Mouse (Mus musculus): ENCODE results near the gene Zkscan14. TPM values are rescaled to one million over a fixed set of nuclear protein-coding genes. Genes with fewer than 3 reads are reported as not detected.

Zkscan14 gene
- polyA plus RNA-seq, 1 experiment = 3.9 TPM

DNA sequence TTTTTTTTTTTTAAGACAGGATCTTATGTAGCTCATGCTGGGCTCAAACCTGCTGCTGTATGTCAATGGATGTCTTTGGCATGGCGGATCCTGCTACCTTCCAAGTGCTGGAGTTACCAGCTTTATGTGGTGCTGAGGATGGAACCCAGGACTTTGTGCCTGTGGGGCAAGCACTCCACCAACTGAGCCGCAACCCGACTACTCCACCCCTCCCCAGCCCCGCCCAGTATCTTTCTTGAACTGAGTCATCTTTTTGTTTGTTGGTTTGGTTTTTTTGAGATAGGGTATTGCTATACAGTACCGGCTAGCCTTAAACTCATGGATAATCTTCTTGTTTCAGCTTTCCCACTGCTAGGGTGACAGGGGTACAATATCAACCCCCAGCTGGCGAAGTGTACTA lies 12.3 kb downstream of the Zkscan14 start:
- H3K4me3 ChIP-seq (ENCODE audit: insufficient read depth, low read depth, low read length) = no peak overlapping the region
- no peak for DNase-seq

DNA sequence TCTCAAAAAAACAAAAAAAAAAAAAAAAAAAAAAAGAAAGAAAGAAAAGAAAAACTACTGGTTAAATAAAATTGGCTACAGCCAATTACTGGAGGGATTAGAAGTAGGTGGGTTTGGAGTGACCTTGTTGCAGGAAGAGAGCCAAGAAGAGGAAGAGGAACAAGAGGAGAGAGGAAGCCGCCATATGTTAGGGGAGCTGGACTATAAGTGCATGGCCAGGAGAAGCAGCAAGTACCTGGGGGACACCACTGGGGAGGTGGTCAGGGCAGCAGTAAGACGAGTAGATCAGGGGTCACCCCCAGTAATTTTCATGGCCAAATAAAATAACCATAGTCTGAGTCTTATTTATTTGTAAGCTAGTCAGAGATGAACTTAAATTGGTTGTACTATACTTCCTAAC lies 16.4 kb downstream of the Zkscan14 start:
- no peaks in the 10 kb centered on the region; the same call in 1 of the 2 replicates for H3K36me3 ChIP-seq (ENCODE audit: control insufficient read depth, insufficient read depth, low read length)
- no peak overlapping the region for H3K27ac ChIP-seq (ENCODE audit: insufficient read depth, low read depth, low read length)
- H3K4me3 ChIP-seq (ENCODE audit: insufficient read depth, low read depth, low read length) = no peak overlapping the region
- peaks cover 6% of the 10 kb centered on the region; the same call in 1 of the 2 replicates for H3K4me1 ChIP-seq (ENCODE audit: control insufficient read depth, insufficient read depth, low read length)
- DNase-seq = no peak
- TF ChIP-seq CTCF (conservative IDR thresholded peaks at IDR 0.05; ENCODE audit: insufficient read depth, insufficient read length, low read depth, low read length) (no peak), POLR2A (IDR thresholded peaks at IDR 0.05; ENCODE audit: low read depth, low read length) (no peak)
- H3K27me3 ChIP-seq (replicated peaks; ENCODE audit: control insufficient read depth, insufficient read depth, low read length) = no peaks in the 10 kb centered on the region
- 89% methylated on average over 2 of the region's 2 CpGs for WGBS

More for the DNA sequence above, 12.3 kb downstream of the Zkscan14 start:
- Histone ChIP-seq H3K36me3 (ENCODE audit: control insufficient read depth, insufficient read depth, low read length) (no peaks in the 10 kb centered on the region; the same call in 1 of the 2 replicates), H3K27me3 (replicated peaks; ENCODE audit: control insufficient read depth, insufficient read depth, low read length) (no peaks in the 10 kb centered on the region), H3K27ac (ENCODE audit: insufficient read depth, low read depth, low read length) (no peak overlapping the region), H3K4me1 (ENCODE audit: control insufficient read depth, insufficient read depth, low read length) (peaks cover 13% of the 10 kb centered on the region; the same call in 1 of the 2 replicates)
- TF ChIP-seq POLR2A (IDR thresholded peaks at IDR 0.05; ENCODE audit: low read depth, low read length) (no peak), CTCF (conservative IDR thresholded peaks at IDR 0.05; ENCODE audit: insufficient read depth, insufficient read length, low read depth, low read length) (no peak)
- WGBS = 92% methylated on average over 6 of the region's 6 CpGs

DNA sequence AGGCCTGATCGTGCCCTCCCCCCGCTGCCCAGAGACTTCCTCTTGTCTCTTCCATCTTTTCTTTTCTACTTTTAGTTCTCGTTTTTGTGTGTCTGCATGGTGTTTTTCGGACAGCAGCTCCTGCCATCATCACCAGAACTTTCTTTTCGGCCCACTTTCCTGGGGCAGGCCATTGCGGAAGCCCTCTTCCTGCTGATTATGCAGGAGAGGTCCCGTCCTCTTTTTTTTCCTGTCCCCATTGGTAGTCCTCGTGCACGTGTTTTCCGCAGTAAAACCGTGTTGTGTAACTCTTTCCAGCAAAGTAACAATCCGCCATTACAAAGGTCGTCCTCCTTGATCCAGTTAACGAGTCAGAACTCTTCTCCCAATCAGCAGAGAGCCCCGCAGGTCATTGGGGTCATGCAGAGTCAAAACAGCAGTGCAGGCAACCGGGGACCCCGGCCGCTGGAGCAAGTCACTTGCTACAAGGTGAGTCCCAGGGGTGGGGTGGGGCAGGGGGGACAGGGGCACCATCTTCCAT lies 23.1 kb downstream of the Zkscan14 start:
- Histone ChIP-seq H3K27ac (ENCODE audit: insufficient read depth, low read depth, low read length) (no peak overlapping the region), H3K27me3 (replicated peaks; ENCODE audit: control insufficient read depth, insufficient read depth, low read length) (no peaks in the 10 kb centered on the region), H3K4me3 (ENCODE audit: insufficient read depth, low read depth, low read length) (no peak overlapping the region), H3K4me1 (ENCODE audit: control insufficient read depth, insufficient read depth, low read length) (no peaks in the 10 kb centered on the region), H3K36me3 (ENCODE audit: control insufficient read depth, insufficient read depth, low read length) (peaks cover 1% of the 10 kb centered on the region; the same call in 1 of the 2 replicates)
- TF ChIP-seq CTCF (conservative IDR thresholded peaks at IDR 0.05; ENCODE audit: insufficient read depth, insufficient read length, low read depth, low read length) = no peak
- no peak for TF ChIP-seq POLR2A (IDR thresholded peaks at IDR 0.05; ENCODE audit: low read depth, low read length)
- no peak for DNase-seq
- 74% methylated on average over 18 of the region's 18 CpGs for WGBS

DNA sequence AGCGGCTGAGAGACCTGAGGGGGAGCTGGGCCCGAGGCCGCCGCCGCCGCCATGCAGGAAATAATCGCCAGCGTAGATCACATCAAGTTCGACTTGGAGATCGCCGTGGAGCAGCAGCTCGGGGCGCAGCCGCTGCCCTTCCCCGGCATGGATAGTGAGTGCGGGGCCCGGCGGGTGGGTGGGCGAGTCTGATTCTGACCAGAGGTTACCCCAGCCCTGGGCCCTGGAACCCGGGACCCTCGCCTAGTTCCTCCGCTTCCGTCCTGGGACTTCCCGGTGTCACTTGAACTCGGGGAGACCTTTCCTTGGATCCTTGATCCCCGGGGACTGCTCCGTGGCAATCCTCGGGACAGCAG lies 34.4 kb downstream of the Zkscan14 start:
- Histone ChIP-seq H3K4me3 (ENCODE audit: insufficient read depth, low read depth, low read length) (peak overlapping the region; percentile 82), H3K27me3 (replicated peaks; ENCODE audit: control insufficient read depth, insufficient read depth, low read length) (no peaks in the 10 kb centered on the region), H3K36me3 (ENCODE audit: control insufficient read depth, insufficient read depth, low read length) (no peaks in the 10 kb centered on the region), H3K4me1 (ENCODE audit: control insufficient read depth, insufficient read depth, low read length) (peaks cover 9% of the 10 kb centered on the region), H3K27ac (ENCODE audit: insufficient read depth, low read depth, low read length) (no peak overlapping the region)
- no peak for DNase-seq
- TF ChIP-seq POLR2A (IDR thresholded peaks at IDR 0.05; ENCODE audit: low read depth, low read length) (no peak), CTCF (conservative IDR thresholded peaks at IDR 0.05; ENCODE audit: insufficient read depth, insufficient read length, low read depth, low read length) (no peak)
- WGBS = under 1% methylated on average over 28 of the region's 28 CpGs

DNA sequence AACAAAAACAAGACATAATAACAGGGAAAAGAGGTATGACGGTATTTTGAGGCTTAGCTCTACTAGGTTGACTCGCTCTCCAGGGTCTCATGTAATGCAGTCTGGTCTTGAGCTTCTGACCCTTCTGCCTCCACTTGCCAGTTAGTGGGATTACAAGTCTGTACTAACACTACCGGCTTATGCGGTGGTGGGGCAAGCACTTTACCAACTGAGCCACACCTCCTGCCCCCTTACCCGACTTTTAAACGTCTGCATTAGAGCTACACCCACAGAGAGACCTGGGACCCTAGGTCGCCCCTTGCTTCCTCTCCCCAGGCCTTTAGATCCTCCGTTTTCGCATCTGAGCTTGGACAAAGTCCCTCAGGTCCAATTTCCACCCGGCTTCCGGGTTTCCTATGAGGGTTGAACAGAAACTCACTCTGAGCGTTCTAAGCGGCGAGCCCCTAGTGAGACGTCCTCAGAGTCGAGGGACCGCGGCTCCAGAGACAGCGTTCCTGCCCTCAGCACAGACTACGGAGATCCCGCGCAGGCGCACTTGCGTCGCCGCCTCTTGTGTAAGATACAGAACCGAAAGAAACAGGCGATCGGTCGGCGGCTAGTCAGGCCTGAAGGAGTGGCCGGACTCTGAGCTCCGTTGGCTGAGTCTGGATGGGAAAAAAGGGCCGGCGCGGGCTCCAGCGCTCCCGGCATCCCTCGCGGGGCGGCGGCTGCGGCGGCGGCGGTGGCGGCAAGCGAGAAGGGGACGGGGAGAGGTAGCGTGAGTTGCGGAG lies 34.9 kb downstream of the Zkscan14 start, which contains the start of the genes Ptcd1 and Cpsf4:
Ptcd1 (minus strand) TSS at position 573 of the 770 bp plus-strand sequence.
Cpsf4 (plus strand) TSS at position 678 of the 770 bp plus-strand sequence.
- Histone ChIP-seq H3K4me1 (ENCODE audit: control insufficient read depth, insufficient read depth, low read length) (peaks cover 9% of the 10 kb centered on the region), H3K36me3 (ENCODE audit: control insufficient read depth, insufficient read depth, low read length) (no peaks in the 10 kb centered on the region), H3K4me3 (ENCODE audit: insufficient read depth, low read depth, low read length) (peak within 1 kb of the TSS; percentile 89), H3K27me3 (replicated peaks; ENCODE audit: control insufficient read depth, insufficient read depth, low read length) (no peaks in the 10 kb centered on the region), H3K27ac (ENCODE audit: insufficient read depth, low read depth, low read length) (peak within 1 kb of the TSS; percentile 81)
- TF ChIP-seq CTCF (conservative IDR thresholded peaks at IDR 0.05; ENCODE audit: insufficient read depth, insufficient read length, low read depth, low read length) = no peak
- TF ChIP-seq POLR2A (IDR thresholded peaks at IDR 0.05; ENCODE audit: low read depth, low read length) = peak; percentile 55
- WGBS = under 1% methylated on average over 50 of the region's 51 CpGs
- peak; percentile 100 for DNase-seq

DNA sequence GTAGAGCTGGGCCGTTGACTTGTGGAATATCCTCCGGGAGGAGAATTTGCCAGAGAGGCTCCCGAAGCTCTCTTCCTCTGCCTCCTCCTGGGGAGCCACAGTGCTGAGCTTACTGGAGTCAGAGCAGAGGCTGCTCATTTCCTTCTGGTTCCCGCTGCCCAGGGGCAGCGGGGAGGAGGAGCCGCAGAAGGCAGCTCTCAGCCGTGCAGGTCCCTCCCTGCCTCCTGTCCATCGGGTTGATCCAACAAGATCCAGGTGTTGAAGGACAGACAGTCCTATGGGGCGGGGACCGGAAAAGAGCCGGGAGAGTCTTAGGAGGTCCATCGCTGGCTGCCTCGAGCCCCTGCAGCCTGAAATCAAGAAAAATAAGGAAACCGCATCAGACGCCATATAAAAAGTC lies 36.5 kb downstream of the Zkscan14 start:
- no peaks in the 10 kb centered on the region for H3K36me3 ChIP-seq (ENCODE audit: control insufficient read depth, insufficient read depth, low read length)
- no peak for TF ChIP-seq CTCF (conservative IDR thresholded peaks at IDR 0.05; ENCODE audit: insufficient read depth, insufficient read length, low read depth, low read length)
- no peak for TF ChIP-seq POLR2A (IDR thresholded peaks at IDR 0.05; ENCODE audit: low read depth, low read length)
- DNase-seq = no peak
- WGBS = 70% methylated on average over 15 of the region's 15 CpGs
- no peaks in the 10 kb centered on the region for H3K27me3 ChIP-seq (replicated peaks; ENCODE audit: control insufficient read depth, insufficient read depth, low read length)
- no peak overlapping the region for H3K27ac ChIP-seq (ENCODE audit: insufficient read depth, low read depth, low read length)
- no peak overlapping the region for H3K4me3 ChIP-seq (ENCODE audit: insufficient read depth, low read depth, low read length)
- H3K4me1 ChIP-seq (ENCODE audit: control insufficient read depth, insufficient read depth, low read length) = peaks cover 9% of the 10 kb centered on the region

DNA sequence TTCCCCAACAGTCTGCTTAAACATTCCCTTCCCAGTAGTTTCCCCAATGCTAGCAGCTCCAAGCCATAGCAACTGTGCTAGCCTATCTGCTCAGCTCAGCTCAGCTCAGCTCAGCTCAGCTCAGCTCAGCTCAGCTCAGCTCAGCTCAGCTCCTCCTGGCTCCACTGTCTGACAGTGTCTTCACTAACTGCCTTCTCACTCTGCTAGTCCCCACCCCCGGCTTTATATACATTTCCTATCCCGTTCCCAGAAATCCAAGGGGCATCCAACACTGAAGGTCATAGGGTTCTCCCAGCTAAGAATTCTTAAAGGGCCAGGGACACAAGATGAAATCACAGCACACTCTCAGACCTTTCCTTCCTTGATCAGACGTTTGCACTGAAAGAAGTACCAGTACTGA lies 37.0 kb downstream of the Zkscan14 start:
- TF ChIP-seq POLR2A (IDR thresholded peaks at IDR 0.05; ENCODE audit: low read depth, low read length) (no peak), CTCF (conservative IDR thresholded peaks at IDR 0.05; ENCODE audit: insufficient read depth, insufficient read length, low read depth, low read length) (no peak)
- WGBS = 36% methylated on average over 3 of the region's 3 CpGs
- Histone ChIP-seq H3K27ac (ENCODE audit: insufficient read depth, low read depth, low read length) (peak overlapping the region; percentile 64), H3K27me3 (replicated peaks; ENCODE audit: control insufficient read depth, insufficient read depth, low read length) (no peaks in the 10 kb centered on the region), H3K36me3 (ENCODE audit: control insufficient read depth, insufficient read depth, low read length) (no peaks in the 10 kb centered on the region), H3K4me3 (ENCODE audit: insufficient read depth, low read depth, low read length) (peak overlapping the region; percentile 18; the same call in 1 of the 2 replicates), H3K4me1 (ENCODE audit: control insufficient read depth, insufficient read depth, low read length) (peaks cover 9% of the 10 kb centered on the region)
- DNase-seq = peak; percentile 46

All from kidney, adult 2 months (tissue).